Mouse (Mus musculus): ENCODE measurements around the gene Socs3. TPM values are rescaled to one million over a fixed set of nuclear protein-coding genes. Genes with fewer than 3 reads are reported as not detected.

Socs3 gene
- total RNA-seq, 1 experiment from 2014 or later: 44.5 TPM

DNA sequence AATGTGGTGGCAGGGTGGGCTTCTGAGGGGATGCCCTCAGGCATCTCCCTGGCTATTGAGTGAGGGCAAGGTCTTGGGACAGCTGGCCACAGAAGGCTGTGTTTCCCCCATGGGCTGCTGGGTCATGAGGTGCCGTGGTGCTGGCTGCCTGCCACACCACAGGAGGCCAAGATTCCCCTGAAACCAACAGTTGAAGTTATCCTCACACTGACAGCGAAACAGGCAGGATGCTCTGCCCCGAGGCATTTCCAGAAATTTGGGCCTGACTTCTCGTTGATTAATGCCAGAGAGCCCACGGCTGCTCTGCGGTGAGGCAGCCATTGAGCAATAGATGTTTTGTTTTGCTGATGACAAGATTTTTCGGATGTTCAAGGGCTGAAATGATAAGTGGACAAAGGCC is 9.5 kb upstream of the Socs3 start:
- ATAC-seq (replicated peaks in 1 of 2; ENCODE audit: insufficient read depth in 1 of 2, low FRiP score in 2 of 2, low TSS enrichment in 1 of 2, low read depth in 1 of 2, poor library complexity in 2 of 2, severe bottlenecking in 2 of 2): peak; percentile 20 to 30; a peak in 2 of 4 replicates

DNA sequence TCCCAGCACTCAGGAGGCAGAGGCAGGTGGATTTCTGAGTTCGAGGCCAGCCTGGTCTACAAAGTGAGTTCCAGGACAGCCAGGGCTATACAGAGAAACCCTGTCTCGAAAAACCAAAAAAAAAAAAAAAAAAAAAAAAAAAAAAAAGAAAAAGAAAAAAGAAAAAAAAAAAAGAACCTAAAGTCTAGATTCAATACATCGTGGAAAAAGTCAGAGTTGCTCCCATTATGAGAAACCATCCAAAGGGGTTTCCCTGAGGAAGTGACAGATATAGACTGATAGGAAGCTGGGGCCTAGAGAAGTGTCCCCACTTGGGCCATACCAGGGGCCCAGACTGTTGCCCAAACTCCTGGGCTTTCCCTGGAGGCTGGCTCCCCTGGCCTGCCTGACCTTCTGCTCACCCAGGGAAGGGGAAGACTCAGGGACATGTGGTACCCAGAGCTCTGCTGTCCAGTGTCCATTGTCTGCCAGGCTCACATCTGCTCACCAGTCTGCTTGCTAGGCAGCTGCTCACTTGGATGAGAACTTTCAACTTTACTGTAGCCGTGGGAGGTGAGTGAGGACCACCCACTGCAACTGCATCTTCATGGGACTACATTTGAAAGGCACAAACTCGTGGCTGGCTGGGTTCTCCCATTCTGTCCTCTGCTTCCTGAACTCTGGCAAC is 8.0 kb upstream of the Socs3 start:
- no peak for ATAC-seq (replicated peaks in 1 of 2; ENCODE audit: insufficient read depth in 1 of 2, low FRiP score in 2 of 2, low TSS enrichment in 1 of 2, low read depth in 1 of 2, poor library complexity in 2 of 2, severe bottlenecking in 2 of 2)

DNA sequence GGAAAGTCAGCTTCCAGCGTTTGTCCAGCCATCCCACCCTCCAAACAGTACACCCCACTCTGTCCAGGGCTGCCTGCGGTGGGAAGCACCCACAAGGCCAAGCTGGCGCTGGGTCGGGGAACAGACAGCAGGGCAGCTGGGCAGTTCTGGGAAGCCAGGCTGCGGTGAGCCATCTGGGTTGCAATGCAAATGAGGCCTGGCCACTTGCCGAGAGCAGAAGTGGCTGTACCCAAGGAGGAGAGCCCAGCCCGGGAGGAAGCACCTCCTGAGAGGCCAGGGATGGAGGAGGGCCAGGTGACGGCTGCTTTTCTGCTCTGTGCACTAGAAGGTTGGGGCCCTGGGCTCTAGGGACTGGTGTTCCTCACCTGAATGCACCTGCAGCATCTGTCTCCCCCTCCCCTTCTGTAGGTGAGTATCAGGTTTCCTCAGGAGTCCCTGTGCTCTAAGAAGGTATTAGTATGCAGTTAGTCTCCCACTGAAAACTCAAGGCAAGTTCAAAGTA is 6.3 kb upstream of the Socs3 start:
- ATAC-seq (replicated peaks in 1 of 2; ENCODE audit: insufficient read depth in 1 of 2, low FRiP score in 2 of 2, low TSS enrichment in 1 of 2, low read depth in 1 of 2, poor library complexity in 2 of 2, severe bottlenecking in 2 of 2): peak; percentile 81 to 82

DNA sequence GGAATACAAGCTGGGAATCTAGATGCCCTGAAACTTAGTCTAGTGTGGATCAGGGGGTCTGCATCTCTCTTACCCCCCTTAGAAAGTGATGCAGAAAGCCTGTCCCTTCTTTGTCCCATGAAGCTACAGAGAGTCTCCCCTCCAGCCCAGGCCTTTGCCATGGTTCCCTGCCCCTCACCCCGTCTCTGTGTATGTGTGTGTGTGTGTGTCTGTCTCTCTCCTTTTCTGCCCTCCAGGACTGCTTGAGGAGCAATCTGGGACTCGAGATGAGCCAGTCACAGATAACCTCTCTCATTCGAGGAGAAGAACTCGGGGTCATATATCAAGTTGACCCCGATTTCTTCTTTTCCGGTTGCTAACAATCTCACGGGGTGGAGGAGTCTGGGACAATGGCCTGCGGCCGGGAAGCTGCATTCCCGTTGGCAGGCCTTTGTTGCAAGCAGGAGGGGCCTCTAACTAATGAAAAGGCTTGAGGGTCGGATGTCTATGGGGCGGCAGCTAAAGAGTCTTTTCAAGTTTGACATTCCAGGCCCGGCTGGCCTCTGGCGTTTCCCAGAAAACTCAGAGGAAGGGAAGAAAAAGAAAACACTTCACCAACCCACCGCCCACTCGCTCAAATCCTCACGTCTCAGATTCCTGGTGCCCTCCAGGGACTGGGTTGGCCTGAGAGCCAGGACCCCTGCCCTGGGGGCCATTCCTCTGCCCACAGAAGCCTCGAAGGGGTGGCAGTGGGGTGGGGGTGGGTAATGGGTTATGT is 5.5 kb upstream of the Socs3 start:
- no peak for ATAC-seq (replicated peaks in 1 of 2; ENCODE audit: insufficient read depth in 1 of 2, low FRiP score in 2 of 2, low TSS enrichment in 1 of 2, low read depth in 1 of 2, poor library complexity in 2 of 2, severe bottlenecking in 2 of 2)

DNA sequence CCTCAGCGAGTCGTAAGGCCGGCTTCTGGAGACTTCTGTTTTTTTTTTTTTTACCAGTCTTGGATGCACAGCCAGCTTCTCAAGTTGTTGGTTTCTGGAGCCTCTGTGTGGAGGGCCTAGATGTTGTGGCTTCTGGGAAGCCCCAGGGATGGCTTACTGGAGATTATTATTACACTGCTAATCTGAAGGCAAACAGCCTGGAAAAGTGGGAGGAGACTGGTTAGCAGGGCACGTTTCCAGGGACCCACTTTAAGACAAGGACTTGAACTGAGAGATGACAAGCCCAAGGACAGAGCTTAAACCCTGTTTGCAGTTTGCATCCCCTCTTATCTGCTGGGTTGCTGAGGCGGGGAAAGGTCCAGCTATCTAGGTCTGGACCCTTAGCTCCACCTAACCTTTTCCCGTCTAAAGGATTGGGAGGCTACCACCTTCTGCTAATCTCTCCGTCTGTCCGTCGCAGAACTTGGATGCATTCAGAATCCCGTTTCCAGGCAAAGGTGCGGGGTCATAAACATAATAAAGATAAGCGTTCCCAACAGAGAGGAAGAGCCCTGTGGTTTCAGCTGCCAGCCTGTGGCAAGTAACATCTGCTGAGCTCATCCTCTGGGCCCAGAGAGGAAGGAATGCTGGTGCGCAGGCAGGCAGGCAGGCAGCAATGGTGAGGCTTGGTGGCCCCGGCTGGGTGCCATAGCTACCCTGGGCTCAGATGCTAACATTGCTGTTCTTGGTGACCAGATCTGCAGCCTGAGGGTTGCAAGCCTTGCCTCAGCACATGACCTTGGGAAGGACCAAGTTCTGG is 4.7 kb upstream of the Socs3 start:
- ATAC-seq (replicated peaks in 1 of 2; ENCODE audit: insufficient read depth in 1 of 2, low FRiP score in 2 of 2, low TSS enrichment in 1 of 2, low read depth in 1 of 2, poor library complexity in 2 of 2, severe bottlenecking in 2 of 2): peak in 1 of 2 experiments; percentile 46; a peak in 2 of 4 replicates

DNA sequence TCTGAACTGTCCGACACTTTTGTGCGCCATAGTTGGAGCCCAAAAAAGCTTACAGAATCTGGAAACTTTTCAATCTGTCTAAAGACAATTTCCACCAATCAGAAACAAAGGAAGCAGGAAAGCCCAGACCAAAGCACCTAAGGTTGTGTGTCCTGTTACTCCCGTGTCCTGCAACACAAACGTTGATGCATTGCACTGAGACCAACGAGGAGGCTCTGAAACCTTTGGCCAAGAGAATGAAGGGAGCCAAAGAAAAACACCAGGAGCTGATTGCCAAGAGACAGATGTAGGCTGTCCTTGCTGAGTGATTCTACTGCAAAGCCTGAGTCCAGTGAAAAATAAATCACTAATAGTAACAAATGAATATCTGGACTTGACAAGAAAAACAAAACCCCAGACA is 3.7 kb upstream of the Socs3 start:
- no peak for ATAC-seq (replicated peaks in 1 of 2; ENCODE audit: insufficient read depth in 1 of 2, low FRiP score in 2 of 2, low TSS enrichment in 1 of 2, low read depth in 1 of 2, poor library complexity in 2 of 2, severe bottlenecking in 2 of 2)

DNA sequence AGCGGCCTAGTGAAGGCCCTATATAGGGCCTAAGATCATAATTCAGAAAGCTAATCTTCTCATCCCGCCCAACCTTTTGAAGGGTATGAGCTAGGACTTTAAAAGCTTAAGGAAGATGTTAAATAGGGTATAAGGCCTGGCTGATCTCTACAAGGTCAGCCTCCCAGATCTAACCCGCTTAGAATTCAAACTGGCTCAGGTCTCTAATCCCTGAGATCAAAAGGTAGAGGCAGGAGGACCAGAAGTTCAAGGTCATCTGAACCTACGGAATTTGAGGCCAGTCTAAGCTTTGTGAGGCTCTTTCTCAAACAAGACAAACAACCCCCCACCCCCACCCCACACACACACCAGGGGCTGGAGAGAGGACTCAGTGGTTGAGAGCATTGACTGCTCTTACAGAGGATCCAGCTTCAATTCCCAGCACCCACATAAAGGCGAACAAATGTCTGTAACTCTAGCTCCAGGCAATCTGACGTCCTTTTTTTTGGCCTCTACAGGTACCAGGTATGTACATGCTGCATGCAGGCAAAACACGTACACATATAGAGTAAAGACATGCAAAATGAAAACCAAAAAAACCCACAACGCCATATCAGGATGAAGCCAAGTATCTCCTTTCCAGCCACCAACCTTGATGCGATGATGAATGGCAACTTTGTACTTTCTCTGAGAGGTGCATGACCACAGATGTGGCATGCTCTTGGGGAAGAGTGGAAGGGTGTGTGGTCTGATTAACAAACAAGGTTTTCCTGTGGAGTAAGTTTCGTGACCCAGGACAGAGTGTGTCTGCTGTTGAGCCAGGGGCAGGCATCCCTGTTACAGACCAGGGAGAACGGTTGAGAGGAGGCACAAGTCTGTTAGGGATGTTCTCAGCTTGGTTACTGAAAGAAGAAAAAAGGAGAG is 3.1 kb upstream of the Socs3 start:
- ATAC-seq (replicated peaks in 1 of 2; ENCODE audit: insufficient read depth in 1 of 2, low FRiP score in 2 of 2, low TSS enrichment in 1 of 2, low read depth in 1 of 2, poor library complexity in 2 of 2, severe bottlenecking in 2 of 2): no peak

DNA sequence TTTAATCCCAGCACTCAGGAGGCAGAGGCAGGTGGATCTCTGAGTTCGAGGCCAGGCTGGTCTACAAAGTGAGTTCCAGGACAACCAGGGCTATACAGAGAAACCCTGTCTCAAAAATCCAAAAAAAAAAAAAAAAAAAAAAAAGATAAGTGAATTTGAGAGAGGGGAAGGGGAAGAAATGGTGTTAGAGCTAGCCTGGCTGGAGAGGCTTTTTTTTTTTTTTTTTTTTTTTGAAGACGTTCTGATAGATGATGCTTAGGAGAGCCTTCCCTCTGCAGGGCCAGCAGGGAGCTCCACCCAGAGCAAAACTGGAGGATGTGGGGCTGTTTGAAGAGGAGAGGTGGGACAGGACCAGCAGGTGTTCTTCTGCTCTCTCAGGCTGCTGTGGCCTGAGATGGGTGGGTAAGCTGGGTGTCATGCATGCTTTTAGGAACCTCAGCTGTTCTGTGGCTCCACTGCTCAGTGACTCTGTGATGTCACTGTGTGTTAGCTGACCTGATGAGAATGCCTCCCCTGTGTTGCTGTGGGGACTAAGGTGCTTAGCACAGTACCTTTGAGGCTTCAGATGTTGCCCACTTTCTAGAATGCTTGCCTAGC is 1.9 kb upstream of the Socs3 start:
- no peak for ATAC-seq (replicated peaks in 1 of 2; ENCODE audit: insufficient read depth in 1 of 2, low FRiP score in 2 of 2, low TSS enrichment in 1 of 2, low read depth in 1 of 2, poor library complexity in 2 of 2, severe bottlenecking in 2 of 2)

DNA sequence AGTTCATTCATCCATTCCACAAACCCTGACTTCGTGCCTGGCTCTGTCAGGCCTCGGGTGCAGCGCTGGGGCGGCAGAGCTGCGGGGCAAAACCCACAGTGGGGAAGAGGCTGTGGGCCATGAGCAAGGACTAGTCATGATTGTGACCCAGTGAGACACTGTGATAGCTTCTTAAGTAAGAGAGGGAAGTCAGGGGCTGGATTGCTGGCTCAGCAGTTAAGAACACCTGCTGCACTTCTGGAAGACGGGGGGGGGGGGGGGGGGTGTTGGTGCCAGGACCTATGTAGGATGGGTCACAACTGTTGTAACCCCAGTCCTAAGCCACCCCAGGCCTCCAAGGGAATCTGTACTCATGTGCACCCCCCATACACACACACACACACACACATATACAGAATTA is 1.3 kb upstream of the Socs3 start:
- ATAC-seq (replicated peaks in 1 of 2; ENCODE audit: insufficient read depth in 1 of 2, low FRiP score in 2 of 2, low TSS enrichment in 1 of 2, low read depth in 1 of 2, poor library complexity in 2 of 2, severe bottlenecking in 2 of 2): no peak

DNA sequence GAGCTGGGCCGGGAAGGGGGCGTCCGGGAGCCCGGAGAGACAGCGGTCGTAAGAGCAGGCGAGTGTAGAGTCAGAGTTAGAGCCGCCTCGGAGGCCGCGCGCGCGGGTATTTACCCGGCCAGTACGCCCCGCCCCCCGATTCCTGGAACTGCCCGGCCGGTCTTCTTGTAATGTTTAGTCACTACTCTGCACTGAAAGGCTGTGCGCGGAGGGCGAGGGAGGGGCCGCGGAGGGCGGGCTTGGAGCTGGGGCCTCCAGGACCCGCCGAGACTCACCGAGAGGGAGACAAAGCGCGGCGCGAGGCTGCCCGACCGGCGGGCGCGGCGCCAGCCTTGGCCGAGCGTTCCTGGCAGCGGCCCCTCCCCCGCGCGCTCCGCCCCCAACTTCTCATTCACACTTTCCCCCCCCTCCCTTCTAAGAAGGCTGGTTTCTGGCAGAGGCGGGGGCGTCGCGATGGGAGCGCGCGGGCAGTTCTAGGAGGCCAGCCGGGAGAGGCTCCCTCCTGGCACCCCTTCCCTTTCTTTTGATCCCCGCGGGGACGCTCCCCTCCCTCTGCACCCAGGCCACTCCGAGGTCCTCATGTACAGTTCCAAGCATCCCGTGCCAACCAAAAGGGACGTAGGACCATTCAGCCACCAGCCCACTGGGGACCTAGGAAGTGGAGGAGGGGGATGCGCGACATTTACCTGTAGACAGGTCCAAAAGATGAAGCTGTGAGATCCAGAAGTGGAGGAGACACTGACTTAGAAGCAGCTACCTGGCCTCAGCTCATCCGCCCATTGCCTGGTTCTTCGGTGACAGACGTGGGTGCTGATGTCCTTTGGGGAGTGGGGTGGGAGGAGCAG is 525 bp downstream of the Socs3 start:
- peak; percentile 68 to 79 for ATAC-seq (replicated peaks in 1 of 2; ENCODE audit: insufficient read depth in 1 of 2, low FRiP score in 2 of 2, low TSS enrichment in 1 of 2, low read depth in 1 of 2, poor library complexity in 2 of 2, severe bottlenecking in 2 of 2)

DNA sequence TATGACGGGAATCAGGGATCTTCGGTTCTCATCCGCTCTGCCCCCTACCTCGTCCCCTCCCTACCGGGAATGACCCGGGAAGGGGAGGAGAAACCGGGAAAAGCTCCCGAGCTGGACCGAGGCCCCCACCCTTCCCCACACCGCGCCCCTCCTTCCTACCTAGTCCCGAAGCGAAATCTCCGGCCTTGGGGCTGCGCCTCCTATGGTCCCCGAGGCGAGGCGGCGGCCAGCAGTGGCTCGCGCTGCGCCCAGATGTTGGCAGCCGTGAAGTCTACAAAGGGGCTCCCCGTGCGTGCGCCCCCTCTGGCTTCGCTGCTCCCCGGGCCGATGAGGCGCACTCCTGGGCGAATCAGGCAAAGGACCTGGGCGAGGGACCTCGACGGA is 1.1 kb downstream of the Socs3 start:
- no peak; a peak in 1 of 4 replicates for ATAC-seq (replicated peaks in 1 of 2; ENCODE audit: insufficient read depth in 1 of 2, low FRiP score in 2 of 2, low TSS enrichment in 1 of 2, low read depth in 1 of 2, poor library complexity in 2 of 2, severe bottlenecking in 2 of 2)

DNA sequence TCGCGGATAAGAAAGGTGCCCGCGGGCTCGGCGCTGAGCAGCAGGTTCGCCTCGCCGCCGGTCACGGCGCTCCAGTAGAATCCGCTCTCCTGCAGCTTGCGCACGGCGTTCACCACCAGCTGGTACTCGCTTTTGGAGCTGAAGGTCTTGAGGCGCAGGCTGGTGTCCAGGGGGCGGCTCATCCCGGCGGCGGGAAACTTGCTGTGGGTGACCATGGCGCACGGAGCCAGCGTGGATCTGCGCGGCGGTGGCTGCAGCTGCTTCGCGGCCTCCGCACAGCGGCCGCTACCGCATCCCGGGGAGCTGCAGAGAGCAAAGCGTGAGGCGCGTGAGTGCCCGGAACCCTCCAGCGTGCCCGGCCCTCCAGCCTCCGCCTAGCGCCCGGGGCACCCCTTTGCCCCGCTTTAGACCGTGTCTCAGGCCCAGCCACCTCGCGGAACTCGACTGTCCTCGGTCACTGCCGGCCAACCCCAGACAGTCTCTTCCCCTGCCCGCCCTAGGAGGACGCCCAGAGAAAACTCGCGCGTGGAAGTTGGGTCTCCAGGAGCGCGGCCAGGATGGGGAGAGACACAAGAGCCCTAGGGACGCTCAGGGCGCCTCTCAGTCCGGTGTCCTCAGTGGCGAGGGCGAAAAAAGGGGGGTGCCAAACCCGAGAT is 1.7 kb downstream of the Socs3 start:
- no peak for ATAC-seq (replicated peaks in 1 of 2; ENCODE audit: insufficient read depth in 1 of 2, low FRiP score in 2 of 2, low TSS enrichment in 1 of 2, low read depth in 1 of 2, poor library complexity in 2 of 2, severe bottlenecking in 2 of 2)

DNA sequence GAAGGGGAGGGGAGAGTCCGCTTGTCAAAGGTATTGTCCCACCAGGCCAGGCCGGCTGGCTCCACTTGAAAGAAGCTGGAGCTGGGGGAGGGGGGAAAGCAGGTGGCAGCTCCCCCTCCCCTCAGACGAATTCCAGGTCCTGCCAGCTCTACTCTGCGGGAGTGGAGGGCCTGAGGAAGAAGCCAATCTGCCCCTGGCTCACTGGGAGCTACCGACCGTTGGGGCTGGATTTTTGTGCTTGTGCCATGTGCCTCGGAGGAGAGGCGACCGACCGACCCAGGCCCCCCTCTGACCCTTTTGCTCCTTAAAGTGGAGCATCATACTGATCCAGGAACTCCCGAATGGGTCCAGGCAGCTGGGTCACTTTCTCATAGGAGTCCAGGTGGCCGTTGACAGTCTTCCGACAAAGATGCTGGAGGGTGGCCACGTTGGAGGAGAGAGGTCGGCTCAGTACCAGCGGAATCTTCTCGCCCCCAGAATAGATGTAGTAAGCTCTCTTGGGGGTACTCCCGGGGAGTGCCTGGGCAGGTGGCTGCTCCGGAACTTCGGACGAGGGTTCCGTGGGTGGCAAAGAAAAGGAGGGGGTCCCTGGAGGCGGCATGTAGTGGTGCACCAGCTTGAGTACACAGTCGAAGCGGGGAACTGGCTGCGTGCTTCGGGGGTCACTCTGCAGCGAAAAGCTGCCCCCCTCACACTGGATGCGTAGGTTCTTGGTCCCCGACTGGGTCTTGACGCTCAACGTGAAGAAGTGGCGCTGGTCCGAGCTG is 2.4 kb downstream of the Socs3 start:
- no peak for ATAC-seq (replicated peaks in 1 of 2; ENCODE audit: insufficient read depth in 1 of 2, low FRiP score in 2 of 2, low TSS enrichment in 1 of 2, low read depth in 1 of 2, poor library complexity in 2 of 2, severe bottlenecking in 2 of 2)

DNA sequence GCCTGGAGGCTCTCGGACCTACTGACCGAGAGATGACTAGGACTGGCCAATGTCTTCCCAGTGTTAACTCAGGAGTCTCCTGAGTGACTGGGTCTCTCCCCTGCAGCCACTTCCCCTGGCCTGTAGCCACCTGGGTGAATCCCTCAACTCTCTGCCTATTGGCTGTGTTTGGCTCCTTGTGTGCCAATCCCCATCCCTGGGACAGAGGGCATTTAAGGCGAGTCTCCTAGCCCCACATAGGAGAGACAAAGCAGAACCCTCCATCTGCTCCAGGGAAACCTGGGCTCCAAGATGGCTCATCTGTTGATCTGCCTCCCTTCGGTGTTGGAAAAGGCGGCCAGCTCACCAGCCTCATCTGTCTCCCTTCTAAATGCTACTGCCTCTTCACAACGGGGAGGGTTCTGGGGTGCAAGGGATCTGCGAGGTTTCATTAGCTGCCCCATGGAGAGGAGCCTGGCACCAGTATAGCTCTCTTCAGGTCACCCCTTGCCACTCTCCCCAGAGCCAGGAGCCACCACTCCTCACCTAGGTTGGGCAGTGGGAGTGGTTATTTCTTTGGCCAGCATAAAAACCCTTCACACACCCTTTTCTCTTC is 3.2 kb downstream of the Socs3 start:
- no peak for ATAC-seq (replicated peaks in 1 of 2; ENCODE audit: insufficient read depth in 1 of 2, low FRiP score in 2 of 2, low TSS enrichment in 1 of 2, low read depth in 1 of 2, poor library complexity in 2 of 2, severe bottlenecking in 2 of 2)

DNA sequence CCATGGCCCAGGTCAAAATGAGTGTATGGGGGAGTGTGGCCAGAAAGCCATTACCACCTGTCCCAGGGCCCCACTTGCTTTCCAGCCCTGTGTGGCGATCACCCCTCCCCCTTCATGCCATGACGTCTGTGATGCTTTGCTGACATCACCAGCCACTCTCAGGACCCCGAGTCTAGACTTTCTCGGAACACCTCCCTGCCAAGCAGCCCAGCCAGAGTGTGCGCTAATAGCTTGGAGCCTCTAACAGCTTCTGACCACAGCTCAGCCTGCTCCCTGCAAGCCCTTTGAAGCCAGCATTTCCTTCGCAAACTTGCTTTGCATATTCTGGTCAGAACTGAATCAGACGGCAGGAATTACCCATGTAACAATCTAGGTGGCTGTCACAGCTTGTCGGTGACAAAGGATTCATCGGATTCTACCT is 4.3 kb downstream of the Socs3 start:
- ATAC-seq (replicated peaks in 1 of 2; ENCODE audit: insufficient read depth in 1 of 2, low FRiP score in 2 of 2, low TSS enrichment in 1 of 2, low read depth in 1 of 2, poor library complexity in 2 of 2, severe bottlenecking in 2 of 2): no peak; a peak in 1 of 4 replicates

Measured in hematopoietic stem cell, adult 5-6 weeks (primary cell).